Mouse (Mus musculus): ENCODE data around the gene Popdc3.

GRCm38 (mm10) chr10:45290618-45291017 is 112.7 kb downstream of the Popdc3 start:
- TF ChIP-seq CTCF (IDR thresholded peaks at IDR 0.05; ENCODE audit: insufficient read depth, low read length) (no peak), POLR2A (IDR thresholded peaks at IDR 0.05; ENCODE audit: borderline replicate concordance, extremely low read depth, low read depth, low read length) (no peak)
